Mouse (Mus musculus) thymus, postnatal 36 days (tissue): ENCODE results near the gene Erfe.
A peak's percentile ranks its signal among the peaks of the same experiment; 100 is the strongest.

Source experiments
- DNase-seq, 2 experiments: peaks; one replicate each; pipeline ENCODE4 v3.0.0; 2022; ENCODE audit warnings: mixed read lengths in 2 of 2

Erfe gene

GRCm38 (mm10) chr1:91366215-91367108 is at the start of gene Erfe:
Gene Erfe, plus strand, starts transcription at chr1:91366430.
- peak; percentile 79 to 80 for DNase-seq

DNA sequence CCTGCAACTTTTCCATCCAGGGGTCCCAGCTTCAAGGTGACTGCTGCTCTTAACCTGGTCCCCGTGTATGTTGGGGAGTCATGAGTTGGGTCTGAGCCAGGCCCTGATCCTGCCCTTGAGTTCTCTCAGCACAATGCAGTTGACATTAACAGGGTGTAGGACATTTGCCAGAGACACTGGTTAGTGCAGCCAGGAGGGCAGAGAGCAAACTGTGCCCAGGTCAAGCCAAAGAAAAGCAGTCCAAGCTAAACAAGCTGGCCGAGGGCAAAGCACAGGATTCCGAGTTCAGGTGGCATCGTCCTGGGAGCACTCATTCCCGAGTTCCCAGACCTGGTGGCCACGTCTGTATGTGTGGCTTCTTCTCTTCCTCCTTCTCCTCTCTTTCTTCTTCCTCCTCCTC is 48.6 kb upstream of the Erfe start:
- no peak for DNase-seq

- DNase-seq = no peak
These were observed 44.3 kb upstream of the Erfe start, which contains the start of gene Espnl for GRCm38 (mm10) chr1:91321760-91322438. Gene Espnl, plus strand, starts transcription at chr1:91322075.

- DNase-seq = no peak
These were observed 41.6 kb upstream of the Erfe start for GRCm38 (mm10) chr1:91324646-91325045.

DNA sequence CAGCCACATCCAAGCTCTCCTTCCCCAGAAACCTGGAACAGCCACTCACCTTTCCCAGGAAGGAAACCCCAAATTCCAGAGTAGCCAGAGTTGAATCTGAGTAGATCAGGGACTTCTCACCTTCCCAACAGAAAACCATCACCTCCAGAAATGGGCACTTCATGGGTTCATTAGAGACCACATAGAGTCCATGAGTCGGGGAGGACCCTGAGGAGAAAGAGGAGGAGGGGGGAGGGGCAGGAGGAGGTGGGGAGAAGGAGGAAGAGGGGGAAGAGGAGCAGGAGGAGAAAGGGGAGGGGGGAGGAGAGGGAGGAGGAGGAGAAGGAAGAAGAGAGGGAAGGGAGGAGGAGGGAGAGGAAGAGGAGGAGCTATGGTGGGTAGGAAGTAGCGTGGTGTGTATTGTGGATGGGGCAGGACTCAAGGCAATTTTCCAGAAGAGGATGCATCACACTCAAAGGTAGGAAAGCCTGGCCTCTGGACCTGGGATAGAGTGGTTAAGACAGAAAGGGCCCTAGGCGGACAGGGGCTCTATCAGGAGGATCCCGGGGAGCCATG is 40.7 kb upstream of the Erfe start:
- no peak for DNase-seq

DNA sequence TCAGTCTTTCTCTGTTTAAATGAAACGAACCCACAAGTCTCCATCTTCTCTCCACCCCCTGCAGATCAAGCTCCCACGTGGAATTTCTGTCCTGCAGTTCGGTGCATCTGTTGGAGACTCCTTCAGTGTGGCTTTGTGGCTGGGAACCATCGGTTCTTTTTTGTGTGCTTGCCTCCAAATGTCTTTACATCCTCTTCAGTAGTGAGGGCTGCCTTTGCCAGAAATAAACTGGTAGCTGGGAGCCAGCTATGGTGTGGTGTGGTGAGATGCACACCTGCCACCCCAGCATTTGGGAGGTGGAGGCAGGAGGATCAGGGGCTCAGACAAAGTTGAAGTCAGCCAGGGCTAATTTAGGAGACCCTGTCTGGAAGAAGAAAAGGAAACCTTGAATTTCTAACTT is 34.1 kb upstream of the Erfe start:
- no peak for DNase-seq

DNA sequence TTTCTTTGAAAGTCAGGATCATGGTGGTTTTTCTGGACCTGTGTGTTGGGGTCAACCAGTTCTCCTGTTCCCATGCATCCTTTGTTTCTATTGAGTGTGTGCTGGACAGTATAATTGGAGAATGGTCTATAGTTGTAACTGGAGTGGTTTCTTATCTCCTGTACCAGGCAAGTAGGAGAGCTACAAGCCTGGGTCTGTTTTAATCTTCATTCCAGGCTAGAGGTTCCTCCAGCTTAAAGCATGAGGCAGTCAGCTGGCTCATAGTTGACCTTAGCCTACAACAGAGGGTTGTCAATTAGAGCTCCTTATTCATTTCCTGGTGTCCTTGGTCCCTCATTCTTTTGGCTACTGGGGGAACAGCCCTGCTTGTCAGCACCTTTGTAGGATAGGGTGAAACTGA is 32.6 kb upstream of the Erfe start:
- no peak for DNase-seq

DNA sequence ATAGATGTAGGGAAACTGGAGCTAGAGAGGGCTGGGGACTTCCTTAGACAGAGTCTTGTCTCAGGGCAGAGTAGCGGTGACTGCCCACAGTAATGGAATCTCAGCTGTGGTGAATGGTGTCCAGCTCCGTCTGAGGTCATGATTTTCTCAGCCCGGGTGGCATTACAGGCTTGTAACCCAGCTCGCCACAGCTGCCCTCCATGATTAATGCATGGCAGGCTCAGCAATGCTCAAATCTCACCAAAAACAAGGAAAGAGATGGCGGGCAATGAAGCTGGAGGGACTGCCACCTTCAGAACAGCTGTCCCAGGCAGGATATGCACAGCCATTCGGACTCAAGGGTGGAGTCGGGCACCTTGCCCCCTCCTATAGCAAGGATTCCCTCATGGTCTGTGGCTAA is 28.9 kb upstream of the Erfe start:
- no peak for DNase-seq

GRCm38 (mm10) chr1:91344001-91344400 is 22.2 kb upstream of the Erfe start:
- DNase-seq = no peak

DNA sequence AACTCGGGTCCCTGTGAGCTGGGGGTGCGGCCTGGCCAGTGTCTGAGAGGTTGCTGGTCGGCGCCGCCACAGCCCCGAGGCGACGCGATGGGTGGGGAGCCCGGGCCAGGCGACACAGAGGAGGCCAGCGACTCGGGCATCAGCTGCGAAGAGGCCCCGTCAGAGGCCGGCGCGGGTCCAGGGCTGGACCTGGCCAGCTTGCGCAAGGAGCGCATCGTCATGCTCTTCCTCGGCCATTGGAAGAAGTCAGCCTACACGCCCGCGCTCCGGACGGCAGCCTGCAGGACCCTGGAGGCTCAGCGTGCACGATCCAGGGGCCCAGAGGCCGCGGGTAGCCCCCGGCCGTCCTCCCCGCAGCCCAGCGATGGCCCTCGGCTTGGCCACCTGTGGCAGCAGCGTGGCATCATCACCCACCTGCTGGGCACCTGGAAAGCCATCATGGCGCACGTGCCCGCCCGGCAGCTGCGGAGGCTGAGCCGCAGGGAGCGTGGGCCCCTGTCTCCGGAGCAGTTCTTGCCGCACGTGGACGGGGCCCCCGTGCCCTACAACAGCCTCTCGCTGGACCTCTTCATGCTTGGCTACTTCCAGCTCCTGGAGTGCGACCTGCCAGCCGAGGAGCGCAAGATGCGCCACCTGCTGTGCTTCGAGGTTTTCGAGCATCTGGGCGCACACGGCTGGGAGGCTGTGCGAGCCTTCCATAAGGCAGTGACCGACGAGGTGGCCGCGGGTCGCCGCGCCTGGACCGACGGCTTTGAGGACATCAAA is 21.1 kb upstream of the Erfe start:
- DNase-seq = no peak

- DNase-seq = peak; percentile 55
These were observed 19.3 kb upstream of the Erfe start for GRCm38 (mm10) chr1:91346892-91347291.

- DNase-seq = no peak
These were observed 15.4 kb upstream of the Erfe start, which contains the start of gene Klhl30 for GRCm38 (mm10) chr1:91350841-91351240. Gene Klhl30, plus strand, starts transcription at chr1:91351016.

- no peak for DNase-seq
These were observed 15.0 kb upstream of the Erfe start for GRCm38 (mm10) chr1:91351249-91351648.

- no peak for DNase-seq
These were observed 14.0 kb upstream of the Erfe start for GRCm38 (mm10) chr1:91352277-91352676.

DNA sequence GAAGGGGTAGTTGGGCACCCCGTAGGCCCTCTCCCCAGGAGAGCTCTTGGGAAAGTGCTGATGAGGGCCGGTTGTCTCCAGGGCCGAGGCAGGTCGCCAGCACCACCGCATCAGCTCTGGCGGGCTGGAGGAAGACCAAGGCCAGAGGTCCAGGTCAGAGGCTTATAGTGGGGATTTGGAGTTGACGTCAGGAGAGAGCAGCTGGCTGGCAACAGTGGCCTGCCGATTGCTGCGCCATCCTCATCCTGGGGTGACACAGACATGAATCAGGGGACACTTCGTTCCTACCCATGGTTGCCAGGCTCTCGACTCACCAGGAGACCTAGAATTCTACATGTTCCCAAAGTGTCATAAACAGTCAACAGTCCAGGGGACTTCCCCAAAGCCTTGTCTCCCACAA is 10.1 kb upstream of the Erfe start:
- no peak for DNase-seq

DNA sequence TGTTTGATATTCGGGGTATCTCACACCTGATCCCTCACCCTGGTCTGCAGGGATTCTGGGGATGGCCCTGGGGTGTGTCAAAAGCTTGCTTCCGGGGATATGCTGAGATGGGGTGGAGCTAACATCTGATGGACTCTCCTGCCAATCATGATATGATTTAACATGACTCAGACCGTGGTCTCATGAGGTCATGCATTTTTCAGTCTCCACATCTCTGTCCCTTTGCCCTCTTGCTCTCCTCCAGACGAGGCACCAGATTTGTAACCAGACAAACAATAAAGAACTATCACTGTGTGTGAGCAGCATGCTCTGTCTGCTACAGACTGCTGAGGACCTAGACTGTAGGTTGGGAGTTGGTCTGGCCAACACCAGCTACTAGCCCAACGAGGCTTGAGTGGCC is 4.1 kb upstream of the Erfe start:
- DNase-seq = no peak

DNA sequence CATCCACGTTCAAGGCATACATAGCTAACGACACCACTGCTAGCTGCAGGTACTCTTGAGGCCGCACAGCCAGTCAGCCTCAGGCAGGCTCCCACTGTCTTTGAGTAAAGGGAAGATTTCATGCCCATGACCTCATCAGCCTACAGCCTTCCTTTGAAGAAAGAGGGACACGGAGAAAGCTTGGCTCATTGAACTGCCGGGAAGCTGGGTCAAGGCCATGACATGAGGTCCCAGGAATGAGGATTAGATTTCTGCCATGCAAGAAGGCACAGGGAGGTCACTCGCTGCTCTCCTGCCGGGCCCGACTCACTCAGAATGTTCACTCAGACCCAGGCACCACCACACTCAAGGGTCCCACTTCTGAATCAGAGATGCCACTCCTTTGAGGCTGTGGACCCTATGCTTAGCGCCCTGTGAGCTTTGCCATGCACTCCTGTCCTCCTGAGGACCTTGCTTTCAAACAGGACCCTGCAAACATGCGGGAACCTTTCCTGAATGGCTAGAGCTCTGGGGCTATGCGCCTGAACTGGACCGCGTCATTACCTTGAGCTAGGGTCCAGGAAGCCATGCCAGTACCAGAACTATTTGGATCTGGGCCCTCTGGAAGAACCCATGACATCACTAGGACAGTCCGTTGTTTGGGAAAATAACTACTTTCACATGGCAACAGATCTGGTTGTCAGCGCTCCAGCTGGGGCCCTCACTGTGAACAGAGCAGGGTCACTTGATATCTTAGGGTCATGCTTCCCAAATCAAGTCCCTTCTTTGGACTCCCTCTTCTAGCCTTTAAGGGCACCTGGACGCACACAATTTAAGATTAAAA is 1.2 kb upstream of the Erfe start:
- DNase-seq = no peak

GRCm38 (mm10) chr1:91365816-91366214 is 415 bp upstream of the Erfe start:
- no peak for DNase-seq

GRCm38 (mm10) chr1:91367295-91367694 is 1.1 kb downstream of the Erfe start:
- DNase-seq = no peak

DNA sequence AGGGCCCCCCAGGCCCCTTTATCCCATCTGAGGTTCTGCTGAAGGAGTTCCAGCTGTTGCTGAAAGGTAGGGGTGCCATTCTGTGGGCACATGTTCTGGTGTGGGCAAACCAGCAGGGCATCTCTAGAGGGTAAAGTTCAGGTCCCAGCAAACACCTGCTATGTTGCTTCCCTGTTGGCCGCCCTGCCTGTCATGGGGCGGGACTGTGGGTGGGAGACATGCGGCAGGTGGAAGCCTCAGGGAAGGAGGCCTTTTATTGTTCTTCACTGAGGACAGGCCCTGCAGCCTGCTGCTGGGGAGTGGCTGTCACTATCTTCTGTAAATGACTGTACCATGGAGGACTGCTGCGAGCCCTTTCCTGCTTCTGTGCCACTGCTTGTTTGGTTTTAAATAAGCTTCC is 3.2 kb downstream of the Erfe start:
- no peak for DNase-seq

DNA sequence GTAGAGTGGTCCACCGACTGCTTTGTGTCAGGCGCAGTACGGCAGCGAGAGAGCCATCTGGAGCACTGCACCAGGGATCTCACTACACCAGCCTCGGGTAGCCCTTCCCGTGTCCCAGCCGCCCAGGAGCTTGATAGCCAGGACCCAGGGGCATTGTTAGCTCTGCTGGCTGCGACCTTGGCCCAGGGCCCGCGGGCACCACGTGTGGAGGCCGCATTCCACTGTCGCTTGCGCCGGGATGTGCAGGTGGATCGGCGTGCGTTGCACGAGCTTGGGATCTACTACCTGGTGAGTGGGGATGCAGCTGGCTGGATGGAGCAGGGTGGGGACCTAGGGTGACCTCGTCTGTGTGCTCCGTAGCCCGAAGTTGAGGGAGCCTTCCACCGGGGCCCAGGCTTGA is 3.8 kb downstream of the Erfe start:
- DNase-seq = no peak

GRCm38 (mm10) chr1:91373414-91373835 is 7.2 kb downstream of the Erfe start:
- DNase-seq = no peak
